Mouse (Mus musculus) MEL (cell line): ENCODE data around the gene Dusp27. TPM values are rescaled to one million over a fixed set of nuclear protein-coding genes. Genes with fewer than 3 reads are reported as not detected.

Experiments
- DNase-seq: peaks from one replicate; pipeline ENCODE4 v3.0.0; 2011; ENCODE audit warnings: low read depth, low spot score
- H3K27ac ChIP-seq: 2 replicates; pipeline ENCODE4 v1.5.1; 2012; ENCODE audit warnings: low read depth, mild to moderate bottlenecking, control low read depth, low read length, moderate library complexity; ENCODE audit not compliant: control insufficient read depth
- H3K27me3 ChIP-seq, 2 experiments: fragments of 150-350 bp in 1 of 2; sonication (generic) in 1 of 2; 2 replicates each; pipeline ENCODE4 v1.6.1; 2012; ENCODE audit warnings: low read length in 2 of 2, mild to moderate bottlenecking in 2 of 2, improper control_type of control experiment in 1 of 2, moderate library complexity in 1 of 2; ENCODE audit not compliant: insufficient read depth in 2 of 2, control insufficient read depth in 1 of 2
- H3K36me3 ChIP-seq, 2 experiments: 2 replicates each; pipeline ENCODE4 v1.6.1; 2012 to 2014; ENCODE audit warnings: low read length in 2 of 2, improper control_type of control experiment in 1 of 2, inconsistent platforms in 1 of 2, mild to moderate bottlenecking in 1 of 2; ENCODE audit not compliant: insufficient read depth in 2 of 2, control insufficient read depth in 1 of 2
- H3K4me1 ChIP-seq, 2 experiments: fragments of 150-350 bp in 1 of 2; sonication (generic) in 1 of 2; 2 replicates each; pipeline ENCODE4 v1.6.1; 2012; ENCODE audit warnings: low read length in 2 of 2, improper control_type of control experiment in 1 of 2, mild to moderate bottlenecking in 1 of 2; ENCODE audit not compliant: insufficient read depth in 2 of 2, control insufficient read depth in 1 of 2
- H3K4me3 ChIP-seq, 2 experiments: fragments of 150-350 bp in 1 of 2; sonication (generic) in 1 of 2; 2 replicates each; pipeline ENCODE4 v1.5.1; 2012; ENCODE audit warnings: low read depth in 2 of 2, low read length in 2 of 2, mild to moderate bottlenecking in 2 of 2, moderate library complexity in 2 of 2, control low read depth in 1 of 2, improper control_type of control experiment in 1 of 2; ENCODE audit not compliant: control insufficient read depth in 1 of 2, insufficient read depth in 1 of 2
- H3K79me2 ChIP-seq: 2 replicates; pipeline ENCODE4 v1.6.1; 2012; ENCODE audit warnings: mild to moderate bottlenecking, low read length, moderate library complexity; ENCODE audit not compliant: control insufficient read depth, poor library complexity, insufficient read depth
- H3K9ac ChIP-seq: 2 replicates; pipeline ENCODE4 v1.6.1; 2012; ENCODE audit warnings: low read depth, mild to moderate bottlenecking, control low read depth, low read length, moderate library complexity; ENCODE audit not compliant: control insufficient read depth, poor library complexity, severe bottlenecking
- H3K9me3 ChIP-seq: fragments of 150-350 bp; sonication (generic); replicated peaks from 2 replicates; pipeline ENCODE4 v1.6.1; 2012; ENCODE audit warnings: mild to moderate bottlenecking, low read length, improper control_type of control experiment, moderate library complexity; ENCODE audit not compliant: insufficient read depth
- CHD2 ChIP-seq: IDR thresholded peaks from 2 replicates; pipeline ENCODE4 v1.6.1; 2011; ENCODE audit warnings: low read length, improper control_type of control experiment
- CTCF ChIP-seq, 3 experiments: IDR thresholded peaks in 2 of 3; conservative IDR thresholded peaks in 1 of 3; 2 replicates each; pipeline ENCODE4 v1.5.1; 2011 to 2012; ENCODE audit warnings: low read length in 3 of 3, low read depth in 2 of 3, mild to moderate bottlenecking in 2 of 3, improper control_type of control experiment in 1 of 3, inconsistent platforms in 1 of 3, mixed read lengths in 1 of 3, moderate library complexity in 1 of 3; ENCODE audit not compliant: control insufficient read depth in 1 of 3, insufficient read depth in 1 of 3, poor library complexity in 1 of 3, severe bottlenecking in 1 of 3
- ELF1 ChIP-seq: IDR thresholded peaks from 2 replicates; pipeline ENCODE4 v1.6.1; 2014; ENCODE audit warnings: low read depth, mild to moderate bottlenecking, inconsistent platforms, low read length, improper control_type of control experiment, moderate library complexity
- ETS1 ChIP-seq: IDR thresholded peaks from 2 replicates; pipeline ENCODE4 v1.6.1; 2012; ENCODE audit warnings: low read depth, mild to moderate bottlenecking, inconsistent platforms, low read length, improper control_type of control experiment, moderate library complexity
- HCFC1 ChIP-seq: IDR thresholded peaks from 2 replicates; pipeline ENCODE4 v1.6.1; 2012; ENCODE audit warnings: low read depth, mild to moderate bottlenecking, inconsistent platforms, low read length, improper control_type of control experiment, moderate library complexity
- JUND ChIP-seq: IDR thresholded peaks from 2 replicates; pipeline ENCODE4 v1.6.1; 2011; ENCODE audit warnings: low read depth, mild to moderate bottlenecking, improper control_type of control experiment, low read length
- KAT2A ChIP-seq: conservative IDR thresholded peaks from 2 replicates; pipeline ENCODE4 v1.6.1; 2012; ENCODE audit warnings: low read depth, low read length, improper control_type of control experiment, inconsistent platforms
- MAX ChIP-seq: IDR thresholded peaks from 2 replicates; pipeline ENCODE4 v1.6.1; 2011; ENCODE audit warnings: low read length, improper control_type of control experiment
- MAZ ChIP-seq: IDR thresholded peaks from 2 replicates; pipeline ENCODE4 v1.6.1; 2012; ENCODE audit warnings: low read depth, mild to moderate bottlenecking, inconsistent platforms, low read length, improper control_type of control experiment
- MXI1 ChIP-seq: IDR thresholded peaks from 2 replicates; pipeline ENCODE4 v1.6.1; 2011; ENCODE audit warnings: mild to moderate bottlenecking, low read depth, low read length, improper control_type of control experiment
- NELFE ChIP-seq: IDR thresholded peaks from 2 replicates; pipeline ENCODE4 v1.6.1; 2011; ENCODE audit warnings: low read depth, low read length, improper control_type of control experiment
- NRF1 ChIP-seq: IDR thresholded peaks from 2 replicates; pipeline ENCODE4 v1.6.1; 2014; ENCODE audit warnings: low read depth, mild to moderate bottlenecking, inconsistent platforms, low read length, improper control_type of control experiment, moderate library complexity; ENCODE audit not compliant: poor library complexity, insufficient read depth, severe bottlenecking
- POLR2A ChIP-seq, 2 experiments: IDR thresholded peaks; 2 replicates each; pipeline ENCODE4 v1.6.1; 2011 to 2012; ENCODE audit warnings: low read length in 2 of 2, mild to moderate bottlenecking in 2 of 2, control low read depth in 1 of 2, improper control_type of control experiment in 1 of 2, low read depth in 1 of 2, moderate library complexity in 1 of 2; ENCODE audit not compliant: control insufficient read depth in 1 of 2, insufficient read depth in 1 of 2, poor library complexity in 1 of 2
- POLR2AphosphoS2 ChIP-seq: IDR thresholded peaks from 2 replicates; pipeline ENCODE4 v1.6.1; 2011; ENCODE audit warnings: low read length, improper control_type of control experiment
- POLR2AphosphoS5 ChIP-seq: IDR thresholded peaks from 2 replicates; pipeline ENCODE4 v1.6.1; 2012; ENCODE audit warnings: low read depth, borderline replicate concordance, mild to moderate bottlenecking, inconsistent platforms, low read length, moderate library complexity, mixed read lengths
- RAD21 ChIP-seq: IDR thresholded peaks from 2 replicates; pipeline ENCODE4 v1.6.1; 2011; ENCODE audit warnings: mild to moderate bottlenecking, low read depth, low read length, improper control_type of control experiment
- SMC3 ChIP-seq: IDR thresholded peaks from 2 replicates; pipeline ENCODE4 v1.6.1; 2011; ENCODE audit warnings: low read depth, low read length, improper control_type of control experiment
- TAL1 ChIP-seq: IDR thresholded peaks from 2 replicates; pipeline ENCODE4 v1.6.1; 2012; ENCODE audit warnings: mild to moderate bottlenecking, inconsistent platforms, low read length, moderate library complexity, mixed read lengths
- TCF12 ChIP-seq: IDR thresholded peaks from 2 replicates; pipeline ENCODE4 v1.6.1; 2014; ENCODE audit warnings: low read depth, mild to moderate bottlenecking, inconsistent platforms, low read length, improper control_type of control experiment, moderate library complexity
- USF1 ChIP-seq: IDR thresholded peaks from 2 replicates; pipeline ENCODE4 v1.6.1; 2014; ENCODE audit warnings: low read depth, mild to moderate bottlenecking, inconsistent platforms, low read length, improper control_type of control experiment, moderate library complexity
- USF2 ChIP-seq, 2 experiments: IDR thresholded peaks; 2 replicates each; pipeline ENCODE4 v1.6.1; 2011 to 2012; ENCODE audit warnings: improper control_type of control experiment in 2 of 2, low read length in 2 of 2, borderline replicate concordance in 1 of 2, inconsistent platforms in 1 of 2, low read depth in 1 of 2, mild to moderate bottlenecking in 1 of 2; ENCODE audit not compliant: insufficient read depth in 1 of 2
- ZC3H11A ChIP-seq: IDR thresholded peaks from 2 replicates; pipeline ENCODE4 v1.6.1; 2012; ENCODE audit warnings: low read depth, mild to moderate bottlenecking, inconsistent platforms, low read length, improper control_type of control experiment
- polyA plus RNA-seq, 2 experiments: library from polyadenylated mRNA; stranded (reverse) in 1 of 2; unstranded in 1 of 2; fragments of >175 nt in 1 of 2; fragments of >200 nt in 1 of 2; gene quantifications; 2 replicates each; pipeline versions ENCODE4 v1.2.1 to v1.2.4; 2012; ENCODE audit warnings: low replicate concordance in 2 of 2, low read depth in 1 of 2; ENCODE audit not compliant: insufficient read length in 2 of 2, insufficient read depth in 1 of 2, missing spikeins in 1 of 2
- total RNA-seq: library from RNA; depleted of rRNA; stranded (reverse); fragments of 300-350 nt; gene quantifications from 2 replicates; pipeline ENCODE4 v1.2.3, GENCODE M21; 2012

Gene Dusp27
- total and polyA plus RNA-seq, 3 experiments = not detected

GRCm38 (mm10) chr1:166102920-166103608 is 24.7 kb downstream of the Dusp27 start:
- Histone ChIP-seq H3K4me1 (no peaks in the 10 kb centered on the region), H3K9me3 (no peaks in the 10 kb centered on the region), H3K27me3 (no peaks in the 10 kb centered on the region), H3K4me3 (no peak overlapping the region), H3K79me2 (no peaks in the 10 kb centered on the region), H3K27ac (no peak overlapping the region), H3K9ac (no peak overlapping the region), H3K36me3 (no peaks in the 10 kb centered on the region)
- DNase-seq = peak; percentile 52
- TF ChIP-seq ZC3H11A (peak; percentile 63), POLR2AphosphoS5 (no peak), ETS1 (no peak), RAD21 (peak; percentile 56), ELF1 (0 out of 2 replicates have a peak, but pooled peaks have one; percentile 20), CTCF (IDR thresholded peaks at IDR 0.05 in 2 of 3, conservative IDR thresholded peaks at IDR 0.05 in 1 of 3; ENCODE audit: control insufficient read depth in 1 of 3, insufficient read depth in 1 of 3, low read depth in 2 of 3, low read length in 3 of 3, poor library complexity in 1 of 3, severe bottlenecking in 1 of 3) (peak; percentile 74 to 83 (median 81)), TAL1 (no peak), SMC3 (peak; percentile 83)

DNA sequence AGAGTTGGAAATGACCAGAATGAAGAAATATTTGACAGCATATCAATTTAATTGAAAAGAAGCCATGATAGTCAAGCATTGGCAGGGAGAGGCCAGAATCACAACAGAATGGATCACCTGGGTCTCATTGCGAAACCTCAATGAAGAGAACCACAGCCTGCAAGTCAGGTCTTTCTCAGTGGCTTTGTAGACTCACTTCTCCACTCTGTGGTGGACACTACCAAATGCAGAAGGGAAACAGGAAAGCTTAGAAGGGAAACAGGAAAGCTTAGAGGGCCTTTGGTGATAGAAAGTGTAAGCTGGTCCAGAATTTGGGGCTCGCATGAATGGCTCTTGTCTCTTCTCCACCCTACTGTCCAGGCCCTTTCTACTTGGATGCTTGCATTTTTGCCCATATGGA is 29.6 kb downstream of the Dusp27 start:
- TF ChIP-seq MAX (no peak), MAZ (no peak), JUND (no peak), TAL1 (no peak), POLR2AphosphoS2 (no peak), MXI1 (no peak), CHD2 (no peak), SMC3 (no peak), HCFC1 (no peak), USF1 (no peak), NRF1 (no peak), KAT2A (no peak), TCF12 (no peak), USF2 (IDR thresholded peaks at IDR 0.05; ENCODE audit: borderline replicate concordance in 1 of 2, insufficient read depth in 1 of 2, low read depth in 1 of 2, low read length in 2 of 2) (no peak), NELFE (no peak), POLR2A (IDR thresholded peaks at IDR 0.05; ENCODE audit: control insufficient read depth in 1 of 2, insufficient read depth in 1 of 2, low read depth in 1 of 2, low read length in 2 of 2, poor library complexity in 1 of 2) (no peak)
- TF ChIP-seq, all 39 proteins: peak for 0
- H3K79me2 ChIP-seq = no peaks in the 10 kb centered on the region
- H3K36me3 ChIP-seq = no peaks in the 10 kb centered on the region
- no peak overlapping the region for H3K4me3 ChIP-seq
- H3K9me3 ChIP-seq = no peaks in the 10 kb centered on the region
- H3K4me1 ChIP-seq = no peaks in the 10 kb centered on the region
- no peak overlapping the region for H3K9ac ChIP-seq
- no peaks in the 10 kb centered on the region for H3K27me3 ChIP-seq
- no peak for DNase-seq
- H3K27ac ChIP-seq = no peak overlapping the region
